Mouse (Mus musculus): ENCODE measurements around the gene Gopc.

DNA sequence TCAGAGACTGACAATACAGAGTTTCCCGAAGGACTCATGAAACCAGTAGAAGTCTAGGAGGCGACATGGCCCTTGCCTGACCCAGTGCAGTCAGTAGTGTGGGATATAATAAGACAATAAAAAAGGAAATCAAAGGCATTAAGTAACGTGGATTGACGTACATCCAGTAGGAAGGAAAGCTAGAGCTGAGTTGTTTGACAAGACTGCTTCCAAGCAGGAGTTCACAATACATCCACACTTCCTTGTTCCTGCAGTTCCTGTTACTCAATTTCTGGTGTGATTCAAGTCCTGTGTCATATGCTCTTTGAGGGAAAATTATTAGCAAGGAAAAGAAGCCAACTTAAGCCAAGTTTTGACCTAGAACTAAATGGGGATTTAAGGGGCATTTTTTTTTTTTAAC is 37.5 kb upstream of the Gopc start:
- no peak for TF ChIP-seq CTCF (IDR thresholded peaks at IDR 0.05; ENCODE audit: low read depth)
- TF ChIP-seq EP300 (IDR thresholded peaks at IDR 0.05; ENCODE audit: low read depth): no peak

Data from liver, embryonic 14.5 days (tissue).